Mouse (Mus musculus) adrenal gland, postnatal 25 days (tissue): ENCODE results near the gene Ifnb1. TPM values are rescaled to one million over a fixed set of nuclear protein-coding genes. Genes with fewer than 3 reads are reported as not detected.

Experiments used
- DNase-seq: peaks from one replicate; pipeline ENCODE4 v3.0.0; 2021; ENCODE audit warnings: mixed read lengths
- total RNA-seq: library from RNA; stranded (reverse); gene quantifications from 2 replicates; pipeline ENCODE4 v1.2.3, GENCODE M21; 2021

Gene Ifnb1
- total RNA-seq, 1 experiment from 2014 or later: not detected

- DNase-seq: no peak
Measured at GRCm38 (mm10) chr4:88501247-88501646, 21.3 kb downstream of the Ifnb1 start.

- DNase-seq: no peak
Measured at GRCm38 (mm10) chr4:88496321-88497018, 26.1 kb downstream of the Ifnb1 start.

- DNase-seq: no peak
Measured at GRCm38 (mm10) chr4:88489622-88490021, 33.0 kb downstream of the Ifnb1 start.

GRCm38 (mm10) chr4:88488107-88488506, 34.5 kb downstream of the Ifnb1 start:
- no peak for DNase-seq

GRCm38 (mm10) chr4:88480130-88480529, 42.4 kb downstream of the Ifnb1 start:
- no peak for DNase-seq

GRCm38 (mm10) chr4:88478809-88479186, 43.8 kb downstream of the Ifnb1 start:
- DNase-seq: no peak

- no peak for DNase-seq
Measured at GRCm38 (mm10) chr4:88478177-88478808, 44.3 kb downstream of the Ifnb1 start.

GRCm38 (mm10) chr4:88476511-88477210, 45.9 kb downstream of the Ifnb1 start:
- DNase-seq: no peak

- DNase-seq: no peak
Measured at GRCm38 (mm10) chr4:88476084-88476483, 46.5 kb downstream of the Ifnb1 start.

Other genes starting within 250 kb of the Ifnb1 start
- 3.9 and 4.9 TPM in 2 replicates for gene Hacd4, start 83.8 kb downstream of the Ifnb1 start, total RNA-seq
- gene Ifna15, start 35.5 kb upstream of the Ifnb1 start, total RNA-seq: not detected in 2 replicates
- gene Ifna14, start 49.0 kb upstream of the Ifnb1 start, total RNA-seq: not detected in 2 replicates
- not detected in 2 replicates for gene Ifna9, start 69.6 kb upstream of the Ifnb1 start, total RNA-seq
- not detected in 2 replicates for gene Ifna12, start 80.6 kb upstream of the Ifnb1 start, total RNA-seq
- not detected in 2 replicates for gene C87499, start 111.6 kb upstream of the Ifnb1 start, total RNA-seq
- not detected in 2 replicates for gene Ifna13, start 121.7 kb upstream of the Ifnb1 start, total RNA-seq
- not detected in 2 replicates for gene Ifna16, start 154.2 kb upstream of the Ifnb1 start, total RNA-seq
- not detected in 2 replicates for gene Ifna2, start 161.1 kb upstream of the Ifnb1 start, total RNA-seq
- gene Ifnab, start 168.6 kb upstream of the Ifnb1 start, total RNA-seq: not detected in 2 replicates
- gene Gm26566, start 199.0 kb upstream of the Ifnb1 start, total RNA-seq: 0.73 and 0.95 TPM in 2 replicates
- gene Klhl9, start 199.7 kb upstream of the Ifnb1 start, total RNA-seq: 83.9 and 94.1 TPM in 2 replicates
- gene Gm13271, start 232.1 kb upstream of the Ifnb1 start, total RNA-seq: not detected in 2 replicates
- gene Gm13283, start 237.3 kb upstream of the Ifnb1 start, total RNA-seq: not detected in 2 replicates